Mouse (Mus musculus): ENCODE measurements around the gene Lgals7.
A peak's percentile ranks its signal among the peaks of the same experiment; 100 is the strongest.
"Not testable (repeated sequence)": the region's sequence is repeated elsewhere in the genome, so short reads cannot be mapped to it uniquely, and the experiment has no call there.

Lgals7 gene

GRCm38 (mm10) chr7:28877856-28878255, 14.2 kb downstream of the Lgals7 start:
- no peak for DNase-seq (ENCODE audit: low spot score)

GRCm38 (mm10) chr7:28879606-28880005, 16.0 kb downstream of the Lgals7 start:
- no peak for DNase-seq (ENCODE audit: low spot score)

GRCm38 (mm10) chr7:28880554-28880953, 16.9 kb downstream of the Lgals7 start:
- no peak for DNase-seq (ENCODE audit: low spot score)

- no peak for DNase-seq (ENCODE audit: low spot score)
Measured at GRCm38 (mm10) chr7:28881199-28881598, 17.5 kb downstream of the Lgals7 start, which contains the start of gene Capn12. Gene Capn12, plus strand, starts transcription at chr7:28881422.

- DNase-seq (ENCODE audit: low spot score), result no peak
Measured at GRCm38 (mm10) chr7:28883039-28883438, 19.4 kb downstream of the Lgals7 start.

- DNase-seq (ENCODE audit: low spot score), result not testable (repeated sequence)
Measured at GRCm38 (mm10) chr7:28883704-28884103, 20.1 kb downstream of the Lgals7 start.

- DNase-seq (ENCODE audit: low spot score), result no peak
Measured at GRCm38 (mm10) chr7:28886486-28886885, 22.8 kb downstream of the Lgals7 start.

GRCm38 (mm10) chr7:28888701-28889161, 25.1 kb downstream of the Lgals7 start:
- no peak for DNase-seq (ENCODE audit: low spot score)

GRCm38 (mm10) chr7:28892601-28893000, 28.9 kb downstream of the Lgals7 start:
- no peak for DNase-seq (ENCODE audit: low spot score)

- peak; percentile 80 for DNase-seq (ENCODE audit: low spot score)
Measured at GRCm38 (mm10) chr7:28893643-28894265, 30.1 kb downstream of the Lgals7 start.

GRCm38 (mm10) chr7:28894942-28895341, 31.3 kb downstream of the Lgals7 start:
- peak; percentile 25 for DNase-seq (ENCODE audit: low spot score)

GRCm38 (mm10) chr7:28897661-28898060, 34.0 kb downstream of the Lgals7 start:
- no peak for DNase-seq (ENCODE audit: low spot score)

GRCm38 (mm10) chr7:28899972-28900371, 36.3 kb downstream of the Lgals7 start:
- no peak for DNase-seq (ENCODE audit: low spot score)

GRCm38 (mm10) chr7:28901311-28902125, 37.9 kb downstream of the Lgals7 start:
- DNase-seq (ENCODE audit: low spot score), result peak; percentile 59

- no peak for DNase-seq (ENCODE audit: low spot score)
Measured at GRCm38 (mm10) chr7:28902180-28902579, 38.5 kb downstream of the Lgals7 start.

GRCm38 (mm10) chr7:28902809-28903208, 39.2 kb downstream of the Lgals7 start:
- peak; percentile 21 for DNase-seq (ENCODE audit: low spot score)

- no peak for DNase-seq (ENCODE audit: low spot score)
Measured at GRCm38 (mm10) chr7:28903778-28904177, 40.1 kb downstream of the Lgals7 start.

GRCm38 (mm10) chr7:28907195-28907594, 43.5 kb downstream of the Lgals7 start:
- no peak for DNase-seq (ENCODE audit: low spot score)

- DNase-seq (ENCODE audit: low spot score), result no peak
Measured at GRCm38 (mm10) chr7:28911632-28912031, 48.0 kb downstream of the Lgals7 start.

GRCm38 (mm10) chr7:28913171-28913570, 49.5 kb downstream of the Lgals7 start:
- no peak for DNase-seq (ENCODE audit: low spot score)
